Mouse (Mus musculus) liver, embryonic 14.5 days (tissue): Measurements from ENCODE around the gene Acsl3.

Experiments used
- CTCF ChIP-seq: IDR thresholded peaks from 2 replicates; pipeline ENCODE4 v1.5.1; 2016; ENCODE audit warnings: antibody characterized with exemption, low read depth, control low read depth
- EP300 ChIP-seq: IDR thresholded peaks from 2 replicates; pipeline ENCODE4 v1.6.1; 2016; ENCODE audit warnings: antibody characterized with exemption, low read depth

- TF ChIP-seq CTCF, result no peak
- no peak for TF ChIP-seq EP300
These were observed 39.3 kb downstream of the Acsl3 start for GRCm38 (mm10) chr1:78696903-78697302.
